Mouse (Mus musculus) MEL (cell line): ENCODE data around the gene Rps15. TPM values are rescaled to one million over a fixed set of nuclear protein-coding genes. Genes with fewer than 3 reads are reported as not detected.

Source experiments
- DNase-seq: peaks from one replicate; pipeline ENCODE4 v3.0.0; 2011; ENCODE audit warnings: low read depth, low spot score
- H3K27ac ChIP-seq: 2 replicates; pipeline ENCODE4 v1.5.1; 2012; ENCODE audit warnings: low read depth, mild to moderate bottlenecking, control low read depth, low read length, moderate library complexity; ENCODE audit not compliant: control insufficient read depth
- H3K27me3 ChIP-seq, 2 experiments: fragments of 150-350 bp in 1 of 2; sonication (generic) in 1 of 2; 2 replicates each; pipeline ENCODE4 v1.6.1; 2012; ENCODE audit warnings: low read length in 2 of 2, mild to moderate bottlenecking in 2 of 2, improper control_type of control experiment in 1 of 2, moderate library complexity in 1 of 2; ENCODE audit not compliant: insufficient read depth in 2 of 2, control insufficient read depth in 1 of 2
- H3K36me3 ChIP-seq, 2 experiments: 2 replicates each; pipeline ENCODE4 v1.6.1; 2012 to 2014; ENCODE audit warnings: low read length in 2 of 2, improper control_type of control experiment in 1 of 2, inconsistent platforms in 1 of 2, mild to moderate bottlenecking in 1 of 2; ENCODE audit not compliant: insufficient read depth in 2 of 2, control insufficient read depth in 1 of 2
- H3K4me1 ChIP-seq, 2 experiments: fragments of 150-350 bp in 1 of 2; sonication (generic) in 1 of 2; 2 replicates each; pipeline ENCODE4 v1.6.1; 2012; ENCODE audit warnings: low read length in 2 of 2, improper control_type of control experiment in 1 of 2, mild to moderate bottlenecking in 1 of 2; ENCODE audit not compliant: insufficient read depth in 2 of 2, control insufficient read depth in 1 of 2
- H3K4me3 ChIP-seq, 2 experiments: fragments of 150-350 bp in 1 of 2; sonication (generic) in 1 of 2; 2 replicates each; pipeline ENCODE4 v1.5.1; 2012; ENCODE audit warnings: low read depth in 2 of 2, low read length in 2 of 2, mild to moderate bottlenecking in 2 of 2, moderate library complexity in 2 of 2, control low read depth in 1 of 2, improper control_type of control experiment in 1 of 2; ENCODE audit not compliant: control insufficient read depth in 1 of 2, insufficient read depth in 1 of 2
- H3K79me2 ChIP-seq: 2 replicates; pipeline ENCODE4 v1.6.1; 2012; ENCODE audit warnings: mild to moderate bottlenecking, low read length, moderate library complexity; ENCODE audit not compliant: control insufficient read depth, poor library complexity, insufficient read depth
- H3K9ac ChIP-seq: 2 replicates; pipeline ENCODE4 v1.6.1; 2012; ENCODE audit warnings: low read depth, mild to moderate bottlenecking, control low read depth, low read length, moderate library complexity; ENCODE audit not compliant: control insufficient read depth, poor library complexity, severe bottlenecking
- H3K9me3 ChIP-seq: fragments of 150-350 bp; sonication (generic); replicated peaks from 2 replicates; pipeline ENCODE4 v1.6.1; 2012; ENCODE audit warnings: mild to moderate bottlenecking, low read length, improper control_type of control experiment, moderate library complexity; ENCODE audit not compliant: insufficient read depth
- CHD1 ChIP-seq: IDR thresholded peaks from 2 replicates; pipeline ENCODE4 v1.6.1; 2012; ENCODE audit warnings: low read depth, mild to moderate bottlenecking, inconsistent platforms, low read length, improper control_type of control experiment
- CTCF ChIP-seq, 3 experiments: IDR thresholded peaks in 2 of 3; conservative IDR thresholded peaks in 1 of 3; 2 replicates each; pipeline ENCODE4 v1.5.1; 2011 to 2012; ENCODE audit warnings: low read length in 3 of 3, low read depth in 2 of 3, mild to moderate bottlenecking in 2 of 3, improper control_type of control experiment in 1 of 3, inconsistent platforms in 1 of 3, mixed read lengths in 1 of 3, moderate library complexity in 1 of 3; ENCODE audit not compliant: control insufficient read depth in 1 of 3, insufficient read depth in 1 of 3, poor library complexity in 1 of 3, severe bottlenecking in 1 of 3
- ELF1 ChIP-seq: IDR thresholded peaks from 2 replicates; pipeline ENCODE4 v1.6.1; 2014; ENCODE audit warnings: low read depth, mild to moderate bottlenecking, inconsistent platforms, low read length, improper control_type of control experiment, moderate library complexity
- EP300 ChIP-seq, 2 experiments: IDR thresholded peaks; 2 replicates each; pipeline ENCODE4 v1.6.1; 2011; ENCODE audit warnings: improper control_type of control experiment in 2 of 2, low read length in 2 of 2, low read depth in 1 of 2, mild to moderate bottlenecking in 1 of 2
- ETS1 ChIP-seq: IDR thresholded peaks from 2 replicates; pipeline ENCODE4 v1.6.1; 2012; ENCODE audit warnings: low read depth, mild to moderate bottlenecking, inconsistent platforms, low read length, improper control_type of control experiment, moderate library complexity
- GABPA ChIP-seq: IDR thresholded peaks from 2 replicates; pipeline ENCODE4 v1.6.1; 2012; ENCODE audit warnings: low read depth, mild to moderate bottlenecking, inconsistent platforms, low read length, improper control_type of control experiment, moderate library complexity
- GATA1 ChIP-seq: IDR thresholded peaks from 2 replicates; pipeline ENCODE4 v1.6.1; 2011; ENCODE audit warnings: low read depth, low read length, improper control_type of control experiment
- JUND ChIP-seq: IDR thresholded peaks from 2 replicates; pipeline ENCODE4 v1.6.1; 2011; ENCODE audit warnings: low read depth, mild to moderate bottlenecking, improper control_type of control experiment, low read length
- MAFK ChIP-seq: IDR thresholded peaks from 2 replicates; pipeline ENCODE4 v1.6.1; 2011; ENCODE audit warnings: low read depth, mild to moderate bottlenecking, low read length, improper control_type of control experiment, borderline replicate concordance
- MAZ ChIP-seq: IDR thresholded peaks from 2 replicates; pipeline ENCODE4 v1.6.1; 2012; ENCODE audit warnings: low read depth, mild to moderate bottlenecking, inconsistent platforms, low read length, improper control_type of control experiment
- MEF2A ChIP-seq: IDR thresholded peaks from 2 replicates; pipeline ENCODE4 v1.6.1; 2014; ENCODE audit warnings: low read depth, mild to moderate bottlenecking, inconsistent platforms, low read length, improper control_type of control experiment; ENCODE audit not compliant: poor library complexity, insufficient replicate concordance, severe bottlenecking; ENCODE audit errors: extremely low read depth
- MYB ChIP-seq: IDR thresholded peaks from 2 replicates; pipeline ENCODE4 v1.6.1; 2011; ENCODE audit warnings: mild to moderate bottlenecking, low read depth, low read length, improper control_type of control experiment
- MYC ChIP-seq: IDR thresholded peaks from 2 replicates; pipeline ENCODE4 v1.6.1; 2011; ENCODE audit warnings: low read depth, mild to moderate bottlenecking, low read length, improper control_type of control experiment, moderate library complexity
- POLR2AphosphoS2 ChIP-seq: IDR thresholded peaks from 2 replicates; pipeline ENCODE4 v1.6.1; 2011; ENCODE audit warnings: low read length, improper control_type of control experiment
- POLR2AphosphoS5 ChIP-seq: IDR thresholded peaks from 2 replicates; pipeline ENCODE4 v1.6.1; 2012; ENCODE audit warnings: low read depth, borderline replicate concordance, mild to moderate bottlenecking, inconsistent platforms, low read length, moderate library complexity, mixed read lengths
- RCOR1 ChIP-seq: IDR thresholded peaks from 2 replicates; pipeline ENCODE4 v1.6.1; 2012; ENCODE audit warnings: low read depth, mild to moderate bottlenecking, inconsistent platforms, low read length, improper control_type of control experiment
- SMC3 ChIP-seq: IDR thresholded peaks from 2 replicates; pipeline ENCODE4 v1.6.1; 2011; ENCODE audit warnings: low read depth, low read length, improper control_type of control experiment
- TAL1 ChIP-seq: IDR thresholded peaks from 2 replicates; pipeline ENCODE4 v1.6.1; 2012; ENCODE audit warnings: mild to moderate bottlenecking, inconsistent platforms, low read length, moderate library complexity, mixed read lengths
- USF2 ChIP-seq, 2 experiments: IDR thresholded peaks; 2 replicates each; pipeline ENCODE4 v1.6.1; 2011 to 2012; ENCODE audit warnings: improper control_type of control experiment in 2 of 2, low read length in 2 of 2, borderline replicate concordance in 1 of 2, inconsistent platforms in 1 of 2, low read depth in 1 of 2, mild to moderate bottlenecking in 1 of 2; ENCODE audit not compliant: insufficient read depth in 1 of 2
- ZKSCAN1 ChIP-seq: IDR thresholded peaks from 2 replicates; pipeline ENCODE4 v1.6.1; 2012; ENCODE audit warnings: low read depth, mild to moderate bottlenecking, inconsistent platforms, low read length, improper control_type of control experiment, moderate library complexity
- polyA plus RNA-seq, 2 experiments: library from polyadenylated mRNA; stranded (reverse) in 1 of 2; unstranded in 1 of 2; fragments of >175 nt in 1 of 2; fragments of >200 nt in 1 of 2; gene quantifications; 2 replicates each; pipeline versions ENCODE4 v1.2.1 to v1.2.4; 2012; ENCODE audit warnings: low replicate concordance in 2 of 2, low read depth in 1 of 2; ENCODE audit not compliant: insufficient read length in 2 of 2, insufficient read depth in 1 of 2, missing spikeins in 1 of 2
- total RNA-seq: library from RNA; depleted of rRNA; stranded (reverse); fragments of 300-350 nt; gene quantifications from 2 replicates; pipeline ENCODE4 v1.2.3, GENCODE M21; 2012

Rps15 gene
- total and polyA plus RNA-seq, 3 experiments = 1,331 to 4,320 (median 3,905) TPM

DNA sequence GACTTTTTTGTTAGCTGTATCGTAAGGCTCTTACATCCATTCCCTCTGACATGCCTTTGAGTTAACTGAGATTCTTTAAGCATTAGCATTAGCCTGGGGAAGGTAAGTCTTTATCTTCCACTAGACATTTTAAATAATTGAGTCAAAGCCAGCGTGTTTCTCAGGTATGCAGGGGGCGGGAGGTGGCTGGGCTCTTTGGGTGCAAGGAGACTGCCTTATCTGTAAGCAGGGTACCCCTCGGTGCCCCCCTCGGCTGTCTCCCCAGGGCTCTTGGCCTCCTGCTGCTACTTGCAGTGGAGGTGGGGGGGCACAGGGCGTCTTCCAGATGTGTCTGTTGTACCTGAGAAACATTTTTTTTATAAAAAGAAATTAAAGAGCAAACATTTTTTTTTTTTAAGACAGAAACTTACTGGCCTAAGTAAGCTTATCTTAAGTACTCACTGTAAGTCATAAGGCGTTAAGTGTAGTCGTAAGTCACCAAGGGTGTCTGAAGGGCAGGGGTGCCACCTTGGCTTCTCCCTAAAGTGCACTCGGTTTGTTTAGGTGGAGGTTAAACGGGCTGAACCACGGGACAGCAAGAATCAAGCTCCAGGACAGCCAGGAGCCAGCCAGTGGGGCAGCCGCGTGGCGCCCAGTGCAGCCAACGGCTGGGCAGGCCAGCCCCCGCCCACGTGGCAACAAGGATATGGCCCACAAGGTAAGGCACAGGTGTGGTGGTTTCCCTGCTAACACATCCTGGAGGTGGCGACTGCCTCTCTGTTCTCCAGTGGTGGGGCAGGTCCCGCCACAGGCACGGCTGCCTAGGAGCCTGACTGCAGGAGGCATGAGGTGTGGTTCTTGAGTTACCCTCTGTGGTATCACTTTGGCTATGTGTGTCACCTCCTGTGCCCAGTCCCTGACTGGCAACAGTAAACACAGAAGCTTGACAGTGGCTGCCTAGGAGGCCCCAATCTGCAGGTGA, 9.5 kb upstream of the Rps15 start:
- no peak for TF ChIP-seq RCOR1
- no peak for TF ChIP-seq POLR2AphosphoS2
- no peak for TF ChIP-seq JUND
- no peaks in the 10 kb centered on the region for H3K79me2 ChIP-seq
- H3K9me3 ChIP-seq = no peaks in the 10 kb centered on the region
- no peak overlapping the region for H3K4me3 ChIP-seq
- H3K9ac ChIP-seq = no peak overlapping the region
- H3K4me1 ChIP-seq = no peaks in the 10 kb centered on the region
- H3K27me3 ChIP-seq = no peaks in the 10 kb centered on the region
- no peak for DNase-seq
- H3K27ac ChIP-seq = no peak overlapping the region
- H3K36me3 ChIP-seq = peaks cover 0 to 20% of the 10 kb centered on the region in 2 experiments; a peak in 2 of 4 replicates

DNA sequence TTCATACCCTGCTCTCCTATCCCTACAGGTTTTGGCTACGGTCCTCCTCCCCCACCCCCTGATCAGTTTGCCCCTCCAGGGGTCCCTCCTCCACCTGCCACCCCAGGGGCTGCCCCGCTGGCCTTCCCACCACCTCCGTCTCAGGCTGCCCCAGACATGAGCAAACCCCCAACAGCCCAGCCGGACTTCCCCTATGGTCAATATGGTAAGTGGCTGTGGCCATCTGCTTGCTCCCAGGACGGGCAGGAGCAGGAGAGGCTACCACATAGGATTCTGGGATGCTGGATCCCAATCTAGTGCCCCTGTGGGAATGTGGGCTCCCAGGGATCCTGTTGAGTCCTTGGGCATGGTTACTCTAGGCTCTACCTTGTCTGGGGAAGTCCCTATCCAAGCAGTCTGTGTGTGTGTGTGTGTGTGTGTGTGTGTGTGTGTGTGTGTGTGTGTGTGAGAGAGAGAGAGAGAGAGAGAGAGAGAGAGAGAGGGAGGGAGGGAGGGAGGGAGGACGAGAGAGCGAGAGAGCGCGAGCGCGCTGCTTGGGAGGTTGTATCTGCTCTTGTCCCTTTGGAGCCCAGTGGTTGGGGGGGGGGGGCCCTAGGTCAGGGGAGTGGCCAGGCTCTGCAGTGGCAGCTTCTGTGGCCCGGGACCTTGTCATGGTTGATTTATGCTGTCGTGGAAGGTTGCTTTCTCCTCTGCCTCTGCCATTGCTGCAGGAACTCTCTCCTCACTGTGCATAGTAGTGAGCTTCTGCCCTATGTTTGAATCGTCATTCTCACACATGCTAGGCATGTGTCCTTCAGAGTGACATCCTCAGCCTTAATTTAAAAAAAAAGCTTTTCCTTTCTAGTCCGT, 6.8 kb upstream of the Rps15 start:
- Histone ChIP-seq H3K36me3 (peaks cover 0 to 15% of the 10 kb centered on the region in 2 experiments; a peak in 2 of 4 replicates), H3K4me3 (no peak overlapping the region), H3K9ac (no peak overlapping the region), H3K4me1 (no peaks in the 10 kb centered on the region)
- no peak for TF ChIP-seq ETS1
- no peak for TF ChIP-seq USF2 (IDR thresholded peaks at IDR 0.05; ENCODE audit: borderline replicate concordance in 1 of 2, insufficient read depth in 1 of 2, low read depth in 1 of 2, low read length in 2 of 2)
- no peak for TF ChIP-seq POLR2AphosphoS2
- no peak for TF ChIP-seq POLR2AphosphoS5
- TF ChIP-seq, all 39 proteins: peak for 0
- H3K79me2 ChIP-seq = no peaks in the 10 kb centered on the region
- H3K9me3 ChIP-seq = no peaks in the 10 kb centered on the region
- H3K27ac ChIP-seq = no peak overlapping the region
- no peaks in the 10 kb centered on the region for H3K27me3 ChIP-seq
- no peak for DNase-seq

DNA sequence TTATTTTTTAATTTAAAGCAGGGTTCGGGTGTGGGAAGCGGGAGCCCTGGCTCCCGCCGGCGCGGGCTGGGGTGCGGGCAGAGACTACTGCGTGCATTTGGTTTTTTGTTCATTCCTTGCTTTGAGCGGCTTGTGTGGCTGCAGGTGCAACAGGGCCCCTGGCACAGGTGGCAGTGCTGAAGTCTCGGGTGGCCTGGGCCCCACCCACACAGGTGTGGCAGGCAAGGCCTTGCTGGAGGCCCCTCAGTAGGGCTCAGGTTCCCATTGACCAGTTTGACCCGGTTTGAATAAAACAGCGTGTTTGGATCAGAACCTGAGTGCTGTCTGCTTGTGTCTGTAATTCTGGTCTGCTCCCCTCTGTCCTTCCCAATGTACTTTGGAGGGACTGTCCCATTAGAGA, 4.2 kb upstream of the Rps15 start:
- no peak for DNase-seq
- Histone ChIP-seq H3K9me3 (no peaks in the 10 kb centered on the region), H3K4me3 (no peak overlapping the region), H3K27me3 (no peaks in the 10 kb centered on the region), H3K36me3 (peaks cover 2 to 13% of the 10 kb centered on the region in 2 experiments; a peak in 2 of 4 replicates), H3K9ac (no peak overlapping the region), H3K27ac (no peak overlapping the region), H3K4me1 (peaks cover 0 to 4% of the 10 kb centered on the region in 2 experiments; a peak in 1 of 4 replicates), H3K79me2 (peaks cover 9% of the 10 kb centered on the region)
- TF ChIP-seq MYB (no peak), MYC (no peak), ETS1 (no peak), ZKSCAN1 (no peak), ELF1 (no peak), POLR2AphosphoS2 (no peak), CTCF (IDR thresholded peaks at IDR 0.05 in 2 of 3, conservative IDR thresholded peaks at IDR 0.05 in 1 of 3; ENCODE audit: control insufficient read depth in 1 of 3, insufficient read depth in 1 of 3, low read depth in 2 of 3, low read length in 3 of 3, poor library complexity in 1 of 3, severe bottlenecking in 1 of 3) (no peak), RCOR1 (no peak), GATA1 (no peak), SMC3 (no peak), MAZ (no peak), TAL1 (no peak), MEF2A (no peak), GABPA (no peak), MAFK (no peak), JUND (no peak), CHD1 (no peak), EP300 (IDR thresholded peaks at IDR 0.05; ENCODE audit: low read depth in 1 of 2, low read length in 2 of 2) (no peak)
